Mouse (Mus musculus) testis, postnatal 10 days (tissue): Measurements from ENCODE around the gene Actl11.
A peak's percentile ranks its signal among the peaks of the same experiment; 100 is the strongest.

Experiments
- DNase-seq: peaks from one replicate; pipeline ENCODE4 v3.0.0; 2021; ENCODE audit warnings: low spot score

Gene Actl11

GRCm38 (mm10) chr9:107928169-107928568 is at the start of gene Actl11:
Actl11 (plus strand) TSS chr9:107928469.
- no peak for DNase-seq

GRCm38 (mm10) chr9:107880411-107880810 is 47.9 kb upstream of the Actl11 start:
- no peak for DNase-seq

DNA sequence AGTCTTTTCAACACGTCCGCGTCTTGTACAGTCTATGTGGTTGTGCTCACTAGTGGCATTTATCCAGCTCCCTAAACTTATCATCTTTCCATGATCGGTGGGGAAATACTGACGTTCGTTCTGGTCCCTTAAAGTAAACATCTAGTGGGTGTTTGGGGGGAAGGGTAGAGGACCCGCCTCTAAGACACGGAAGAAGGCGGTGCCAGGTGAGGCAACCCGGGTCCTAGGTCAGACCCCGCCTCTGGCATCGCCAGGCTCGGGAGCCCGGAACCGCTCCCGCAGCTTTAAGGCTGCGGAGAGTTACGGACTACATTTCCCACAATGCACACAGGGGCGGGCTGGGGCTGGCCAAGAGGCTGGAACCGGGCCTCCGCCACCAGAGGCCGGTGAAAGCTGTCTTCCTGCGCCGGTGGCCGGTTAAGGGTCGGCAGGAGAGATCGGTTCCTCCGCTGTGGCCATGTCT is 40.4 kb upstream of the Actl11 start, which contains the start of gene Mon1a:
Mon1a (plus strand) TSS at position 348 of the 463 bp plus-strand sequence.
- peak; percentile 81 for DNase-seq

DNA sequence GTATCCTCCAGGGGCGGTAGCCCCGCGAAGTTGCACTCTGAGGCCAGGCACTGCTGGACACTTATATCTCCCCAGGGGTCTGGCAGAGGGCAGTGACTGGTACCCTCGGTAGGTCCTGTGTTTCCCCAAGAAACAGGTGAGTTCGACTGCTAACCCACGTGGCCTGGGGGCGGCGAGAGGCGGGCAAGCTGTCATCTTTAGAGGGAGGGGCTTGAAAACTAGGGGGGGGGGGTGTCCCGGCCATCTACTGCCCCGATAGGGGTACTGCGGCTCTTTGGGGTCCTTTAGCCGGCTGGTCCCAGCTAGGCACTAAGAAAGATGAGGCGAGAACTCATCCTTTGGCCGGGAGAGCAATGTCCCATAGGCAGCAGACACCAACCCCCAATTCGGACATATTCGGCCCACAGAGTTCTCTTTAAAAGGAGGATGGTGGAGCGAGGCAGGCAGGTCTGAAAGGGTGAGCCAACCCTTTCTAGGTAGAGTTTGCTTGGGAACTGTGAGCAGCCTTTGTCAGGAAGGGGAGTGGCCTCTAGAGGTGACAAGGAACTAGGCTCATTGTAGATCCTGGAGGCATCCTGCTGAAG is 39.9 kb upstream of the Actl11 start:
- no peak for DNase-seq

- no peak for DNase-seq
Measured at GRCm38 (mm10) chr9:107890260-107890659, 38.0 kb upstream of the Actl11 start.

- DNase-seq = no peak
Measured at GRCm38 (mm10) chr9:107891023-107891422, 37.2 kb upstream of the Actl11 start.

DNA sequence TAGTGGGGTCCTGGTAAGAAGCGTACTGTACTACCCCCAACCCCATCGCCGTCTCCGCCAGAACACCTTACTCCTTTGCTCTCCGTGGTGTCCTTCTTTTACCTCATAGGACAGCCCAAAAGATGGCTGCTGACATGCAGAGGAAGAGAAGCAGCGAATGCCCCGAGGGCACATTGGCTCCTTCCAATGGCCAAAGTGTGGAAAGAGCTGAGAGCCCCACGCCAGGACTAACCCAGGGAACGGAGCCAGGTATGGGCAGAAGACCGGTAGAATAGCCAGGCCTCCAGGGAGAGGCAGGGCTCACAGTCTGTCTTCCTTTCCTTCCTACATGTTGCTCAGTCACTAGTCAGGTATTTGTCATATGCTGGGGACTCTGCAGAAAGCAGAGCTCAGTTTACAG is 29.7 kb upstream of the Actl11 start:
- DNase-seq = no peak

DNA sequence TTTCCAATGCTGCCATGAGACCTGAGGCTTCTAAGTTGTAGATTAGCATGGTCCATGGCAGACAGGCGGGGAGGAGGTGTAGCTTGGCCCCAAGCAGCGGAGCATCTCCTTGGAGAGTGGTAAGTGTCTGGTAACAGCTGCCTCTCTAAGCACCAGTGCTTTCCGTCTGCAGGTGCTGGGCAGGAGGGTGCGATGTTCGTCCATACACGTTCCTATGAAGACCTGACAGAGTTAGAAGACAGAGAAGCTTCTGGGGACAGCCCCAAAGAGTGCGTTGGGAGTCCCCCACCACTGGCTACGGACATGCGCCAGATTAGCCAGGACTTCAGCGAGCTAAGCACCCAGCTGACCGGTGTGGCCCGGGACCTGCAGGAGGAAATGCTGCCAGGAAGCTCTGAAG is 28.4 kb upstream of the Actl11 start:
- DNase-seq = no peak

- peak; percentile 83 for DNase-seq
Measured at GRCm38 (mm10) chr9:107900840-107901626, 27.2 kb upstream of the Actl11 start.

- no peak for DNase-seq
Measured at GRCm38 (mm10) chr9:107901627-107901914, 26.7 kb upstream of the Actl11 start.

DNA sequence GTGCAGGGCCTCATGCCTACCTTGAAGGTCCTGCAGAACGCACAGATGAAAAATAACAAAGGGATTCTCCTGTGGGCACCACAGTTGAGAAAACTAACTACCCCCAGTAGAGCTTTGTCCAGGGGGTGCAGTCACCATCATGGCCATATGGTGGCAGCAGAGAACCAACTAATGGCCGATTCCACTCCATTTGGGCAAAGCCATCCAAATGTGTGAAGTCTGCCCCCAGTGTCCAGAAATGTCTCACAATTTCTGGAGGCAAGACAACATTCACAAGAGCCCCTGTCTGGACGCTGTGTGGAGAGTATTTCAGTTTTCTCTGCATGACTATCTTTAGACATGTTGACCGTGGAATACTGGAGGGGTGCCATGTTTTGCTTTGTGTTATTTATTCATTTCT is 23.5 kb upstream of the Actl11 start:
- peak; percentile 93 for DNase-seq

- peak; percentile 89 for DNase-seq
Measured at GRCm38 (mm10) chr9:107906252-107906966, 21.9 kb upstream of the Actl11 start, which contains the start of gene Mst1r. Mst1r (plus strand) TSS chr9:107906873.

DNA sequence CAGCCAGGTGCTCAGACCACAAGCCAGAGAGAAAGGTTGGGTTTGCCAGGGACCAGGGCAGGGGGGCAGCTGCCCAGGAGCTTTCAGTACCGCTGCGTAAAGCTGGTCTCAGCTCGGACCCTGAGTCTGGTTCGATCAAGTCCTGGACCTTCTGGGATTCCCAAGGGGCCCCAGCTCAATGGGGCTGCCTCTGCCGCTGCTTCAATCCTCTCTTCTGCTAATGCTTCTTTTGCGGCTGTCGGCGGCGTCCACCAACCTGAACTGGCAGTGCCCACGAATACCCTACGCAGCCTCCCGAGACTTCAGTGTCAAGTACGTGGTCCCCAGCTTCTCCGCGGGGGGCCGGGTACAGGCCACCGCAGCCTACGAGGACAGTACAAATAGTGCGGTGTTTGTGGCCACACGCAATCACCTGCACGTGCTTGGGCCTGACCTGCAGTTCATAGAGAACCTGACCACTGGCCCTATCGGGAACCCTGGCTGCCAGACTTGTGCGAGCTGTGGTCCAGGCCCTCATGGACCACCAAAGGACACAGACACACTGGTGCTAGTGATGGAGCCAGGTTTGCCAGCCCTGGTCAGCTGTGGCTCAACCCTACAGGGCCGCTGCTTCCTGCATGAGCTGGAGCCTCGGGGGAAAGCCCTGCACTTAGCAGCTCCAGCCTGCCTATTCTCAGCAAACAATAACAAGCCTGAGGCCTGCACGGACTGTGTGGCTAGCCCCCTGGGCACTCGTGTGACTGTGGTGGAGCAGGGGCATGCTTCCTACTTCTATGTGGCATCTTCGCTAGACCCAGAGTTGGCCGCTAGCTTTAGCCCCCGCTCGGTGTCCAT is 21.1 kb upstream of the Actl11 start:
- no peak for DNase-seq

GRCm38 (mm10) chr9:107907801-107908120 is 20.5 kb upstream of the Actl11 start:
- DNase-seq = no peak

- DNase-seq = no peak
Measured at GRCm38 (mm10) chr9:107908410-107909158, 19.7 kb upstream of the Actl11 start.

- DNase-seq = no peak
Measured at GRCm38 (mm10) chr9:107910025-107910769, 18.1 kb upstream of the Actl11 start.

DNA sequence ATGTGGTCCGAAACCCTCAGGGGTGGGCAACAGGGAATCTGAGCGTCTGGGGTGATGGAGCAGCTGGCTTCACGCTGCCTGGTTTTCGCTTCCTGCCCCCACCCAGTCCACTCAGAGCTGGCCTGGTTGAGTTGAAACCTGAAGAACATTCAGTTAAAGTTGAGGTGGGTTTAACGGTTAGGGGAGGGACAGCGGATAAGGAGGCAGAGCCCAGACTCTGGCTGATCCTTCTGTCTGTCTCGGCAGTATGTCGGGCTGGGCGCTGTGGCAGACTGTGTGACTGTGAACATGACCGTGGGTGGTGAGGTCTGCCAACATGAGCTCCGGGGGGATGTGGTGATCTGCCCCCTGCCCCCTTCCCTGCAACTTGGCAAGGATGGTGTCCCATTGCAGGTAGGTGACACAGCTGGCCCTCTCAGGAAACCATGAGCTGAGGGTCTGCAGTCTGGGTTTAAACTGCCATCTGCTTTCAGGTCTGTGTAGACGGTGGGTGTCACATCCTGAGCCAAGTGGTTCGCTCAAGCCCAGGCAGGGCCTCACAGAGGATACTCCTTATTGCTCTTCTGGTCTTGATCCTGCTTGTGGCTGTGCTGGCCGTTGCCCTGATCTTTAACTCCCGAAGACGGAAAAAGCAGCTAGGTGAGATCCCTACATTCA is 13.4 kb upstream of the Actl11 start:
- DNase-seq = no peak

DNA sequence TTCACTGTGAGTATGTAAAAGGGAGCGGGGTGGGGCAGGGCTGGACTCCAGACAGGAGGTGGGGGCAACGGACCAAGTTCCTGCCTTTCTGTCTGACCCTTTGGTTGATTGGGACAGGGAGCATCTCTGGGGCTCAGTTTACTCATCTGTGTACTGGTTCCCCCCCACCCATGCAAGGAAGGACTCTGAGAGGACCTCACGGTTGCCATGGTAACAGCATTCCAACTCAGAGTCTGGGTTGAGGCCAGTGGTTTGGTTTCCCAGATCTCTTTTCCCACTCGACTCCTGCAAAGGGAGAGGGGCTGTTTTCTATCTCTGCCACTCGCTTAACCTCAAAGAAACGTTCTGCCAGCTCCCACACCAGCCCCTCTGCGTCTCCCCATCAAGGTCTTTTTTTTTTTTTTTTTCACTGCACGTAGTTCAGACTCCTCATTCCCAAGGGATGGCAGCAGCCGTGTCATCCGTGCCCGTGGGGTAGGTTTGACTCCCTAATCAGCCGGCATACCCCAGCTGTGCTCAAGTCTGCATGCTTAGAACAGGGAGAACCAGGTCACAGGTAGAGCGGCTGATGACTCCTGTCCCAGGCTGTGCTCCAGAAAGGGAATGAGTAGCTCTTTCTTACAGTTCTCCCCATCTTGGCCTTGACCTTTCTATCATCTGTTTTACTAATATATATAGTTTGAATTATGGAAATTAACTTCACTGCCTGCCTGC is 10.2 kb upstream of the Actl11 start:
- no peak for DNase-seq

GRCm38 (mm10) chr9:107918884-107919283 is 9.4 kb upstream of the Actl11 start:
- DNase-seq = no peak

DNA sequence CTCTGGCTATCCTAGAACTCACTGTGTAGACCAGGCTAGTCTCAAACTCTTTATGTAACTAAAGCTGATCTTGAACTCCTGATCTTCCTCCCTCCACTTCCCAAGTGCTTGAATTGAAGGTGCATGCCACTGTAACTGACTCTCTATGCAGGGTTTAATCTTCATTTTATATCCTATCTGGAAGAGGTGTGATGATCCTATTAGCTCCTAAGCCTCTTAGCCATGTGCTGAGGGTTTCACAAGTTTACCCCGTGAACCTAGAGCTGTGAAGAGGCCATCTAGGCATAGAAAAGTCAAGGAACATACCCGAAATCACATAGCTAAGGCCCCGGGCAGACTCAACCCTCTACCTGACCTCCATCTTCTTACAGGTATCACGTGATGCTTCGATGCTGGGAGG is 8.8 kb upstream of the Actl11 start:
- DNase-seq = no peak
